Mouse (Mus musculus) left cerebral cortex, adult 18-20 months (tissue): ENCODE measurements at regions not wholly inside any gene's neighbourhood (a gene's known extent, or its start where the extent isn't known, plus 50 kb on each side); places are given as distances from the start of the nearest gene placed in this dataset.

ENCODE experiments used
- DNase-seq, 2 experiments: peaks; one replicate each; pipeline ENCODE4 v3.0.0; 2021 to 2022; ENCODE audit warnings: low spot score in 2 of 2, mixed read lengths in 1 of 2
- microRNA-seq, 2 experiments: library from miRNA; unstranded; fragments of <30 nt; microRNA quantifications; one replicate each; pipeline ENCODE4 v1.2.0; 2021

DNA sequence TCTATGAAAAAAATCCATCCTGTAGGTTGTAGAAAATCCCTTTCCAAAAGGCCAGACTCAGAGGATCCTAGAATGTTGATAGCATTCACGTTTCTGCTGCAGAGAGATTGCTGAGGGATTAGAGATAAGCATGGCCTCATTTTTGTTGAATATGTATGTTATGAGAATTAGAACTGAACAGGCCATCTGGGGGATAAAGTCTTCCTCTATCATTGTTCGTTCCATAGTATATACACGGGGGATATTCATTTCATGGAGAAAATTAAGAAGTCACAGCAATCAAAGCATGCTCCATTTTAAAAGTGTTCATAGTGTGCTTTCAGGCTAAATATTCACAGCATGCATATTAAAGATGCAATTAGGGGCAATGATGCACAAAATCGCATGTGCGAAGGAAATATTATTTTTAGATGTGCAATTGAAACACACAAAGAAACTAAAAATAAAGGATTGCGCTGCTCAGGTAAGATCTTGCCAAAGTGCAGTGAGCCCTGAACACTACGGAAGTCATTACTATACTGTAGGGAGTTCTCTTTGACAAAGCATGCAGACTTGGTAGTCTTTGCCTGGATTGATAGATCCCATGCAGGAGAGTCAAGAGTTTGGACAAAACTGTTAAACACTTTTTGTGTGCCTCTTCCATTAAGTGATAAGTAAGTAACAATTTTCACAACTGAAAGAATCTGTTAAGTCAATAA, 511.5 kb downstream of the Phf3 start:
- no peak for DNase-seq

DNA sequence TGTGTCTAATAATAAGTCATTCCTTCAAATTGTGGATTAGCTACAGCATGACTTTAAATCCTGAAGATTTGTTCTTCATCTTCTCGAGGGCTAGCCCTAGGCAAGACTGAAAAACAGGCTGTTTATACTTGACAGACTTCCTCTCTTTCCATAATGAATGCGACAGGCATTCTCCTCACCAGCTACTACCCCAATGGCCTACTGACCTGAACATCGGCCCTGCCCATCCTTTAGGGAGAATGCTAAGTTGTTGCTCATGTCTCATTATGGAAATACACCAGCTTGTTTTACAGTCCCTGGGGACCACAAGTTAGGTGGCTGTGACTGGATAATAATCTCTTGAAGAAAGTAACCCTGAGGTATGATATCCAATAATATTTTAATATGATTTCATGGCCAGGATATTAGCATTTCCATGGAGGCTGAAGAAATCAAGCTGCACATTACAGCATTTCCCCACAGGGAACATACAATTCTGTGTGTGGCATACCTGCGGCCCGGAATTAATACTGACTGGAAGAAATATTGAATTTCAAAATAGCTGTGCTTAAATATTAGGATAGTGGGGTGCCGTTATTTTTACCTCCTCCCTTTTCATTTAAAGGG, 553.0 kb downstream of the Phf3 start:
- no peak for DNase-seq

DNA sequence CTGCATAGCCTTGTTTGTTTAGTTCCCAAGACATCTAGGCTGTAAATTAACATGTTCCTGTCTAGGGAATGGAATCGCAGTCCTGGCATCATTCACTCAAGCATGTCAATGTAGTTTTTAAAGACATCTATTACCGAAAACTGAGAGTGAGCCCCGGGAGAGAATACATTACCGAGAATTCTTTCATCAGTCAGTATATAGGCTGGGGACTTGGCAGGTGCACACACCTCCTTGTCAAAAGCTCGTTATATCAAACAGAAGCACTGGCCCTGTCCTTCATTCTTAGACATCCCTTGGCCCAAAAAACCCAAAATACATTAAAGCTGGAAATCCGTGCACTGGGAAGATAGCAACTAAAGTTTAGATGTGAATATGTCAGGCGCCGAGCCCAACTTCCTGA, 555.5 kb downstream of the Phf3 start:
- no peak for DNase-seq

DNA sequence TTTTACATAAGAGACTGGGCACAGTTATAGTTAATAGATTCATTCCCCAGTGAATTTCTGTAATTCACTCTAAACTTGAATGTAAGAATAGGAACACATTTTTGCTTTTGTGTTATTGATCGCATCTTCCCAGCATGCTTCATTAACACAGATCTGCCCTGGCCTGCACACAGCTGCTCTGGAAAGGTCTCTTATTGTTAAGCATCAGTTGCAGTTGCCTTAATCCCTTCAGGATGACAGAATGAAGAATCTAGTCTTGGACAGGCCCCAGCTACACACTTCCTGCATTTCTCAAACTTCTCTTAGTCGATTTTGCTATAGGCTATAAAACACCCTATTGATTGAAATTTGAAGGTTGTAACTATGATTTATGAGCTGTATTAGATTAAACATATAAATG, 584.6 kb downstream of the Phf3 start:
- no peak for DNase-seq

GRCm38 (mm10) chr1:30262418-30262817, 611.3 kb downstream of the Phf3 start:
- no peak for DNase-seq

- no peak for DNase-seq
Observed at GRCm38 (mm10) chr1:30259547-30259946, 614.2 kb downstream of the Phf3 start.

DNA sequence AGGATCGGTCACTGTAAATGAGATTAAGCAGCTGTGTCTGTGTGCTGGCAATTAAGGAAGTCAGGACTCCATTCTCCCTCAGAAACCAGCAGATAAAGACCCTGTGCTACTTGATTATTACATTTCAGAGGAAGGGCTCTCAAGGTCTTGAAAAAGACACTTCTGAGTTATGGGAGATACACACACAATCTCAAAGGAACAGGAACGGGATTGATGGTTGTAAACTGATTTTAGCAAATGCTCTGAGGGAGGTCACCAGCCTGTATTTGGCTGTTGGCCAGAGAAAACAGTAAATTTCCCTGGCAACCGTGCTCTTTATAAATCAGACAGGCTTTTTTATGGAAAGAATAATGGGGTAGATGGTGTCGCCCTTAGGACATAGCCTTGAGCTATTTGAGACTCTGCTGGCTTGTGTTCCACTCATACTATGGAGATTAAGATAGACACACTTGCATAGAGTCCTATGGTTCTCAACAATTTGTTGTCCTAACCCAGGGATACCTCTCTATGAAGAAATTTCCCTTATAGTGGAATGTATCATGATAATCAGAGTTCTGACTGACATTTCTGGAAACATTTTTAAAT, 656.9 kb downstream of the Phf3 start:
- no peak for DNase-seq

- no peak for DNase-seq
Observed at GRCm38 (mm10) chr1:30204608-30205262, 669.0 kb downstream of the Phf3 start.

GRCm38 (mm10) chr1:30176225-30176624, 697.5 kb downstream of the Phf3 start:
- no peak for DNase-seq

- DNase-seq = peak; percentile 59 to 64
Observed at GRCm38 (mm10) chr1:30144997-30145396, 728.7 kb downstream of the Phf3 start.

DNA sequence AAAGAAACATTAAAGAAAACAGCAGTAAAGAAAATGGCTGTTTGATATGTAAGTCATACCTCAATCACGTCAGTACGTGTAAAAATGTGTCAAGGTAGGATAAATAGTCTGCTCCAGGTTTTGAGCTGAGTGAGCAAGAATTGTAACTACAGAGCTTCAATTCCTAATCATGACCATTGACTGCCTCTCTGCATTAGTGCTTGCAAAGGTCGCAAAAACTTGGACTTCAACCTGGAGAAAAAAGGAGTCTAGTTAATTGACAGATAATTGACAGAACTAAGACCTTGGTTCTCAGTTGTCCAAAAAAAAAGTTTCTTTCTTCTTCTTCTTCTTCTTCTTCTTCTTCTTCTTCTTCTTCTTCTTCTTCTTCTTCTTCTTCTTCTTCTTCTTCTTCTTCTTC, 759.5 kb downstream of the Phf3 start:
- no peak for DNase-seq

Small RNA genes lying in the stretch of these regions (microRNA-seq; reads per million reads assigned to microRNA genes)
- gene Gm27430 = 0 reads per million in 2 experiments
